Mouse (Mus musculus) mouse embryonic stem cell (cell line): ENCODE results near the gene Gm3486.
"Not testable (repeated sequence)": the region's sequence is repeated elsewhere in the genome, so short reads cannot be mapped to it uniquely, and the experiment has no call there.

Experiments used
- in situ Hi-C, 2 experiments: fragments of 300-500 bp; cut with MboI; formaldehyde crosslinking; loops; 1 replicate in 1 of 2; 3 replicates in 1 of 2; pipeline ENCODE4 v1.14.3; 2019 to 2020; ENCODE audit warnings: low sequenced_read_pairs in 2 of 2, low pct_unique_long_range_greater_than_20kb in 1 of 2, mixed read lengths in 1 of 2; ENCODE audit not compliant: unreplicated experiment in 1 of 2

The Gm3486 gene

DNA sequence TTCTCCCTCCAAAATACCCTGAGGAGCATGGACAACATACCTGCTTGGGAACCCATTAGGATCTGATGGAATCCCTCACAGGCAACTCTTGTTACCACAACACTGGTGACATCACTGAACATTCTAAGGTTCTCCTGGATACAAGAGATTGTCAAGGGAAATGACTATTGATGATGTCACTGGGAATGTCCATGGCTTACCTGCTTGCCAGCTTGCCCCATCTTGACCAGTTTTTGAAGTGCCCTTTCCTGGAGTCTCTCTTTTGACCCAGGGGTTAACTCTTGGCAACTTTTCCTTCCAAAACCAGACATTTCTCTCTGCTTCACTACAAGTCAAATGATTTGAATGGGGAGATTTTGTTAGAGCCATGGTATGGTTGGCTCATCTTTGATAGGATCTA, at the start of gene Gm3486:
Gm3486 (minus strand) TSS at position 101 of the 400 bp plus-strand sequence.
- in situ Hi-C loops: not testable (repeated sequence)

DNA sequence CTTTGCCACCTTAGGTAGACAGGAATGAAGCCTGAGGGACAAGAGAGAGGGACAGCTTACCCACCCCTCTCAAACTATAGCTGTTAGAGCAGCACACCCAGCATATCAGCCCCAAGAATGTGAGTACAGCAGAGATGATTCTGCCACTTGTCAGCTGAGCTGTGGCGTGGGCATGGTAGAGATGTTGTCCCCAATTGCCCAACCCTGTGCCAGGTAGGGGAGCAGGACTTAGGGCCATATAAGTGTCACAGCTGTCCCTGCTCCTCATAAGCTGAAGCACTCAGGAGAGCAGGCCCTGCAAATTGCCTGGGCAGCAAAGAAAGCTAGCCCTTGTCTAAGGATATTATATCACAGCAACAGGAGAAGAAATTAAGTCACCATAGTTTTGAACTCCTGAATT, 35.4 kb upstream of the Gm3486 start:
- in situ Hi-C loops: not testable (repeated sequence)

DNA sequence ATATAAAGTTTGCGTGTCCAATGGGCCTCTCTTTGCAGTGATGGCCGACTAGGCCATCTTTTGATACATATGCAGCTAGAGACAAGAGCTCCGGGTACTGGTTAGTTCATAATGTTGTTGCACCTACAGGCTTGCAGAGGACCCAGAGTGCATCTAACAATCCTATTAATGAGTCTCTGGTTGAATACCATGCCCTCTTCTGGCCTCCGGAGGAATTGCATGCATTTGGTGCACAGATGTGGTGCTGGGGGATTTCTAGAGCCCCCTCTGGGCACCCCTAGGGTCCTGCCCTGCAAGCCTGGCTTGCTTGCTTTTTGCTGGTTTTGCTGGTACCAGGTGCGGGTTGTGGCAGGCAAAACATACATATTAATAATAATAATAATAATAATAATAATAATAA, 31.4 kb upstream of the Gm3486 start:
- in situ Hi-C loops: not testable (repeated sequence)

DNA sequence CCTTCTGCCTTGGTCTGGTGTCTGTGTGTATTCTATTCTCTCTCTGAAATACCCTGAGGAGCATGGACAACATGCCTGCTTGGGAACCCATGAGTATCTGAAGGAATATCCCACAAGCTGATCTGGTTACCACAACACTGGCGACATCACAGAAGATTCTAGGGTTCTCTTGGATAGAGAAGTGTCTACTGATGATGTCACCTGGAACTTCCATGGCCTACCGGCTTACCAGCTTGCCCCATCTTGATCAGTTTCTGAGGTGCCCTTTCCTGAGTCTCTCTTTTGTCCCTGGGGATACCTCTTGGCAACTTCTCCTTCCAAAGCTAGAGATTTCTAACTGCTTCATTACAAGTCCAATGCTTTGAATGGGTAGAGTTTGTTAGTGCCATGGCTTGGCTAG, 35.9 kb downstream of the Gm3486 start, which contains the start of gene Gm7954:
Gm7954 (minus strand) TSS at position 101 of the 400 bp plus-strand sequence.
- in situ Hi-C loops: not testable (repeated sequence)
